ENCODE assay signal across 14 mouse cellular contexts in the genomic region with DNA sequence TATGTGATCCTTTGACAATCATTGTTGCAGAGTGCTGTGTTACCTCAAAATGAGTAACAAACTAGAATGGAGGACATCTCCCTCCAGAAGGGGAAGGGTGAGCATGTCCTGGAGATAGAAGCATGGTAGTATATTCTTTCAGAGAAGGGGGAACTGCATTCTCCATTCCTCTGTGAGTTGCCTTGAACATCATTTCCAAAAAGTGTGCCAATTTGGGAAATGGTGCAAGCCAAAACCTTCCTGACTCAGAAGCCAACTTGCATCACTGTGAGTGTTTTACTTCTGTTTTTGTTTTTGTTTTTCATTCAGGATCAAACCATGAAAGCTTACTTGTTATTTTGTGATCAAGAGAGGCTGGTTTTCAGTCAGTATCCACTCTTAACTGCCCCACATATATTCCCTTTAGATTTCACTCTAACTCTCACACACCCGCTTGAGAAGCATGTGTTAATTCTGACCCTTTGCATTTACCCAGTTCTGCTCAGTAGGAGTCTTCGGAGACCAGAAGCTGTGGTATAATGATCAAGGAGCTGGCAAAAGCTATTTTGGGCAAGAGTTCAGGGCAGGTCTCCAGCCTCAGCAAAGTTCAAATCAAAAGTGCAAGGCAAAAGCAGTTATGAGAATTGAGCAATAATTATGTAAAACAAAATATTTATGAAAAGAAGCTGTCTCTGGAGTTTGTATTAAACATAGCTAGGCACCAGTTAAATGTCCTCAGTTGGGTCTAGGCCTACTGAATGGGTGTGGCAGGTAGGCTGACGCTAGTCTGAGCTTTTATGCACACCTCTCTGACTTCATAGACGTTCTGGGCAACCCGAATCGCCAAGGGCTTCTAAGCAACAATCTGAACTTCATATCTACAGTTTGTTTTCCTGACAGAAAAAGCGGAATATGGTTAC.
DNase-seq lines count a peak whose midpoint lies in the region; ATAC-seq and TF ChIP-seq lines count a peak whose summit lies in the region.
"Had no signal": no experiment of that assay in that cellular context is flagged by ENCODE, and none has a peak within 500 bp of the region (broad histone marks: within the 10 kb centered on the region; RNA-seq: fewer than 3 reads in every experiment).

No protein-coding gene starts in this region.

- 62% methylated on average over 7 of the region's 7 CpGs for WGBS in intestine, embryonic 15.5 days
- 65% methylated on average over 7 of the region's 7 CpGs for WGBS in intestine, embryonic 16.5 days
- WGBS in forebrain, embryonic 14.5 days, result 82% methylated on average over 7 of the region's 7 CpGs

- ATAC-seq in intestine, embryonic 15.5 days, result peak; percentile 47; the same call in 1 of the 2 replicates
- ATAC-seq in intestine, embryonic 16.5 days, result no peak
- ATAC-seq in forebrain, embryonic 14.5 days, result no peak

- DNase-seq in adipocyte (ENCODE audit: low spot score), result peak; percentile 89
- DNase-seq in right cerebral cortex, postnatal 4 days, result no peak
- no peak for DNase-seq in forebrain, embryonic 14.5 days (ENCODE audit: low spot score)
- no peak for DNase-seq in retina, embryonic 14.5 days (ENCODE audit: low spot score)
- DNase-seq: kidney, postnatal 10 days; thymus, postnatal 25 days had no signal

- TF ChIP-seq POLR2A in embryonic fibroblast, embryonic 13.5 days (IDR thresholded peaks at IDR 0.05; ENCODE audit: low read depth, low read length), result no peak
- TF ChIP-seq POLR2A in myocyte (IDR thresholded peaks at IDR 0.05; ENCODE audit: insufficient read length, low read depth), result no peak

- no peak overlapping the region for H3K9ac ChIP-seq in intestine, embryonic 15.5 days
- H3K9ac ChIP-seq in intestine, embryonic 16.5 days (ENCODE audit: low read depth, low read length), result no peak overlapping the region
- no peak overlapping the region for H3K9ac ChIP-seq in forebrain, embryonic 14.5 days (ENCODE audit: low read length)
- H3K9ac ChIP-seq: hindbrain, embryonic 12.5 days; liver, embryonic 15.5 days; midbrain, embryonic 12.5 days had no signal

- no peak for TF ChIP-seq CTCF in embryonic fibroblast, embryonic 13.5 days (IDR thresholded peaks at IDR 0.05; ENCODE audit: borderline replicate concordance, insufficient read depth, low read length)

- no peaks in the 10 kb centered on the region for H3K4me1 ChIP-seq in intestine, embryonic 15.5 days (replicated peaks)
- H3K4me1 ChIP-seq in intestine, embryonic 16.5 days (ENCODE audit: control insufficient read depth, insufficient read depth, low read length), result no peaks in the 10 kb centered on the region
- 0 out of 2 replicates have a peak, but pooled peaks cover 3% of the 10 kb centered on the region for H3K4me1 ChIP-seq in embryonic fibroblast, embryonic 13.5 days (ENCODE audit: control insufficient read depth, insufficient read depth, low read length)
- H3K4me1 ChIP-seq in forebrain, embryonic 14.5 days (ENCODE audit: control insufficient read depth, insufficient read depth, low read length), result no peaks in the 10 kb centered on the region
- H3K4me1 ChIP-seq: hindbrain, embryonic 12.5 days; liver, embryonic 15.5 days; midbrain, embryonic 12.5 days had no signal

- no peak overlapping the region for H3K27ac ChIP-seq in intestine, embryonic 15.5 days
- no peak overlapping the region for H3K27ac ChIP-seq in intestine, embryonic 16.5 days (ENCODE audit: low read length)
- H3K27ac ChIP-seq in embryonic fibroblast, embryonic 13.5 days (ENCODE audit: insufficient read depth, low read length), result peak overlapping the region; percentile 52
- no peak overlapping the region for H3K27ac ChIP-seq in forebrain, embryonic 14.5 days (ENCODE audit: low read depth, low read length)
- H3K27ac ChIP-seq: hindbrain, embryonic 12.5 days; liver, embryonic 15.5 days; midbrain, embryonic 12.5 days had no signal

- no peaks in the 10 kb centered on the region for H3K79me2 ChIP-seq in myocyte (ENCODE audit: control insufficient read depth, insufficient read depth)

- H3K36me3 ChIP-seq in intestine, embryonic 15.5 days, result no peaks in the 10 kb centered on the region
- H3K36me3 ChIP-seq in intestine, embryonic 16.5 days (ENCODE audit: control insufficient read depth, insufficient read depth, low read length), result no peaks in the 10 kb centered on the region
- no peaks in the 10 kb centered on the region for H3K36me3 ChIP-seq in myocyte (ENCODE audit: control insufficient read depth, insufficient read depth)
- no peaks in the 10 kb centered on the region for H3K36me3 ChIP-seq in forebrain, embryonic 14.5 days (ENCODE audit: control insufficient read depth, insufficient read depth, low read length)
- H3K36me3 ChIP-seq: hindbrain, embryonic 12.5 days; liver, embryonic 15.5 days; midbrain, embryonic 12.5 days had no signal

- H3ac ChIP-seq in myocyte (ENCODE audit: control insufficient read depth, insufficient read length), result no peak overlapping the region

- no peak overlapping the region for H3K4me2 ChIP-seq in intestine, embryonic 15.5 days (replicated peaks)
- H3K4me2 ChIP-seq in intestine, embryonic 16.5 days (ENCODE audit: low read depth, low read length), result no peak overlapping the region
- peak overlapping the region; percentile 16 for H3K4me2 ChIP-seq in myocyte (ENCODE audit: low read depth)
- no peak overlapping the region for H3K4me2 ChIP-seq in forebrain, embryonic 14.5 days (ENCODE audit: low read length)
- H3K4me2 ChIP-seq: hindbrain, embryonic 12.5 days; liver, embryonic 15.5 days; midbrain, embryonic 12.5 days had no signal

- H3K9me3 ChIP-seq in intestine, embryonic 15.5 days, result no peaks in the 10 kb centered on the region
- no peaks in the 10 kb centered on the region for H3K9me3 ChIP-seq in intestine, embryonic 16.5 days (ENCODE audit: control insufficient read depth, low read length)
- H3K9me3 ChIP-seq in forebrain, embryonic 14.5 days (replicated peaks; ENCODE audit: control insufficient read depth, low read length), result no peaks in the 10 kb centered on the region
- H3K9me3 ChIP-seq: hindbrain, embryonic 12.5 days; liver, embryonic 15.5 days; midbrain, embryonic 12.5 days had no signal

- no peak overlapping the region for H3K4me3 ChIP-seq in intestine, embryonic 15.5 days (replicated peaks)
- H3K4me3 ChIP-seq in intestine, embryonic 16.5 days (ENCODE audit: low read length), result no peak overlapping the region
- H3K4me3 ChIP-seq in embryonic fibroblast, embryonic 13.5 days (ENCODE audit: insufficient read depth, low read length), result no peak overlapping the region
- H3K4me3 ChIP-seq in myocyte, result no peak overlapping the region
- H3K4me3 ChIP-seq in forebrain, embryonic 14.5 days (ENCODE audit: low read depth, low read length), result no peak overlapping the region
- H3K4me3 ChIP-seq: hindbrain, embryonic 12.5 days; liver, embryonic 15.5 days; midbrain, embryonic 12.5 days had no signal

- H3K27me3 ChIP-seq in intestine, embryonic 15.5 days (replicated peaks), result no peaks in the 10 kb centered on the region
- H3K27me3 ChIP-seq in intestine, embryonic 16.5 days (replicated peaks; ENCODE audit: control insufficient read depth, insufficient read depth, low read length), result no peaks in the 10 kb centered on the region
- no peaks in the 10 kb centered on the region for H3K27me3 ChIP-seq in myocyte (ENCODE audit: control insufficient read depth, insufficient read depth, insufficient read length)
- H3K27me3 ChIP-seq in forebrain, embryonic 14.5 days (replicated peaks; ENCODE audit: control insufficient read depth, insufficient read depth, low read length), result no peaks in the 10 kb centered on the region
- H3K27me3 ChIP-seq: CH12.LX; hindbrain, embryonic 12.5 days; liver, embryonic 15.5 days; midbrain, embryonic 12.5 days had no signal

TF ChIP-seq in myocyte, 11 proteins besides CTCF, POLR2A, EP300 and RAD21:
- no peak for TF ChIP-seq MYOG (IDR thresholded peaks at IDR 0.05; ENCODE audit: control insufficient read depth in 1 of 3, insufficient read depth in 1 of 3, insufficient read length in 2 of 3, low read depth in 2 of 3)
